Mouse (Mus musculus) embryonic facial prominence, embryonic 14.5 days (tissue): ENCODE results near the gene Prkab1. TPM values are rescaled to one million over a fixed set of nuclear protein-coding genes. Genes with fewer than 3 reads are reported as not detected.

Source experiments
- ATAC-seq: fragments of 200-750 bp; cut with Nextera tagmentation; 2 replicates; pipeline ENCODE4 v1.8.0; 2017; ENCODE audit warnings: low read depth, moderate number of reproducible peaks, moderate TSS enrichment
- DNase-seq: peaks from one replicate; pipeline ENCODE4 v3.0.0-alpha.2; 2015; ENCODE audit warnings: low spot score
- H3K27ac ChIP-seq: fragments of 300-500 bp; sonication (generic); replicated peaks from 2 replicates; pipeline ENCODE4 v1.5.1; 2014; ENCODE audit warnings: low read depth, mild to moderate bottlenecking, low read length, moderate library complexity
- H3K27me3 ChIP-seq: fragments of 300-500 bp; sonication (generic); replicated peaks from 2 replicates; pipeline ENCODE4 v1.6.1; 2014; ENCODE audit warnings: low read length; ENCODE audit not compliant: control insufficient read depth, insufficient read depth
- H3K36me3 ChIP-seq: fragments of 300-500 bp; sonication (generic); 2 replicates; pipeline ENCODE4 v1.6.1; 2014; ENCODE audit warnings: low read length, mixed read lengths; ENCODE audit not compliant: control insufficient read depth, insufficient read depth
- H3K4me1 ChIP-seq: fragments of 300-500 bp; sonication (generic); 2 replicates; pipeline ENCODE4 v1.6.1; 2014; ENCODE audit warnings: antibody characterized with exemption, low read length; ENCODE audit not compliant: control insufficient read depth, insufficient read depth
- H3K4me2 ChIP-seq: fragments of 300-500 bp; sonication (generic); 2 replicates; pipeline ENCODE4 v1.6.1; 2014; ENCODE audit warnings: low read depth, mild to moderate bottlenecking, low read length, moderate library complexity, mixed read lengths
- H3K4me3 ChIP-seq: fragments of 300-500 bp; sonication (generic); 2 replicates; pipeline ENCODE4 v1.5.1; 2014; ENCODE audit warnings: low read depth, mild to moderate bottlenecking, low read length
- H3K9ac ChIP-seq: fragments of 300-500 bp; sonication (generic); 2 replicates; pipeline ENCODE4 v1.6.1; 2014; ENCODE audit warnings: low read depth, mild to moderate bottlenecking, low read length, moderate library complexity, mixed read lengths
- H3K9me3 ChIP-seq: fragments of 300-500 bp; sonication (generic); 2 replicates; pipeline ENCODE4 v1.6.1; 2016; ENCODE audit warnings: low read length; ENCODE audit not compliant: control insufficient read depth
- WGBS: fragments of 180-500 bp; shearing (Covaris S2); extraction: QIAGEN DNeasy Blood & Tissue Kit; methylation state at CpG from one replicate; pipeline ENCODE4 v1.1.7; 2014; 5-methylcytosine and 5-hydroxymethylcytosine counted together
- polyA plus RNA-seq: library from polyadenylated mRNA; unstranded; fragments of >200 nt; fragmentation: Nextera tagmentation; extraction: Ambion mirVana; gene quantifications from 2 replicates; pipeline ENCODE4 v1.2.1, GENCODE M21; 2014

The Prkab1 gene
- polyA plus RNA-seq, 1 experiment from 2014 or later: 49.9 TPM

- ATAC-seq (no peak), DNase-seq (no peak)
- no peak overlapping the region for H3K27ac ChIP-seq
- 85% methylated on average over 15 of the region's 15 CpGs for WGBS
- H3K9ac ChIP-seq: no peak overlapping the region
- H3K4me3 ChIP-seq: no peak overlapping the region
- no peaks in the 10 kb centered on the region for H3K4me1 ChIP-seq
- H3K36me3 ChIP-seq: peaks cover 12% of the 10 kb centered on the region
- no peaks in the 10 kb centered on the region for H3K27me3 ChIP-seq
- H3K4me2 ChIP-seq: no peak overlapping the region
- H3K9me3 ChIP-seq: no peaks in the 10 kb centered on the region
Observed at GRCm38 (mm10) chr5:115971236-115971635, 53.1 kb downstream of the Prkab1 start.

Other genes starting within 250 kb of the Prkab1 start
- 16.6 and 16.8 TPM in 2 replicates for gene Cit, start 179.2 kb downstream of the Prkab1 start, polyA plus RNA-seq
- gene Tmem233, start 58.7 kb upstream of the Prkab1 start, polyA plus RNA-seq: 0.10 and 0.26 TPM in 2 replicates